Mouse (Mus musculus): Measurements from ENCODE around the gene Il11ra1. TPM values are rescaled to one million over a fixed set of nuclear protein-coding genes. Genes with fewer than 3 reads are reported as not detected.
"Not testable (repeated sequence)": the region's sequence is repeated elsewhere in the genome, so short reads cannot be mapped to it uniquely, and the experiment has no call there.

Gene Il11ra1
- polyA plus RNA-seq, 1 experiment: 32.5 TPM

DNA sequence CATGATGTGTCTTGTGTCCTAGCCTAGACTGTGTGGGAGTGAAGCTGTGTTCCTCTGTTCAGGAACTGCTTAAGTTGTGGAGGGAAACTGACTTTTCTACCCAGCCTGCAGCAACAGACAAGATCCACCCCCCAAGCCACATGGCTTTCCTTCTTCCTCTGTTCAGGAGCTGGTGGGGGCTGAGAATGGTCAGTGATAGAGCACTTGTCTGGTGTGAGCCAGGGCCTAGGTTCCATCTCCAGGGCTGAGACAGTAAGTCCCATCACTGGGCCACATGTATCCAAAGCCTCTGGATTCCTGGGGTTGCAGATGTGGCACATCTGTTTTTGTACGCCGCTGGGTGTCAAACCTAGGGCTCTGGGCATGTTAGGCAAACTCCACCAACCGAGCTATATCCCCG lies 61.1 kb downstream of the Il11ra1 start:
- TF ChIP-seq POLR2A (IDR thresholded peaks at IDR 0.05; ENCODE audit: borderline replicate concordance, extremely low read depth, insufficient read depth, insufficient read length, poor library complexity, severe bottlenecking) (no peak), CTCF (IDR thresholded peaks at IDR 0.05; ENCODE audit: borderline replicate concordance, extremely low read depth, insufficient read depth, insufficient read length) (no peak)
- DNase-seq (ENCODE audit: low read depth): no peak

DNA sequence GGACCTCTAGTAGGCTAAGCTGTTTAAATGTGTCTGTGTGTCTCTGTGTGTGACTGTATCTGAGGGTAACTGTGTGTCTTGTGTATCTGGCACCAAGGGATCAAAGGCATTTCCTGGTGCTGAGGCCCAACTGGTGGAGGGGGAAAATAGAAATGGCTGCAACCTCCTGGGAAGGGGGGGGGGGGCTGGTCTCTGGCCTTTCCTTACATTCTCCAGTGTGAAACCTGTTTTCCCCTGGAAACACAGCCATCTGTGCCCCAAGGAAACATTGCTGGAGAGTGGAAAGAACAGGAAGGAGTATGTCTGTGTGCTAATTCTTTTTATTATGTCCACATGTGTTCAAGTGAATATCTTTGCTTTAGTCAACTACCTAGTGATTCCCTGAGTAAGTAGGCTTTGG lies 61.9 kb downstream of the Il11ra1 start:
- DNase-seq (ENCODE audit: low read depth): no peak
- TF ChIP-seq CTCF (IDR thresholded peaks at IDR 0.05; ENCODE audit: borderline replicate concordance, extremely low read depth, insufficient read depth, insufficient read length) (no peak), POLR2A (IDR thresholded peaks at IDR 0.05; ENCODE audit: borderline replicate concordance, extremely low read depth, insufficient read depth, insufficient read length, poor library complexity, severe bottlenecking) (no peak)

DNA sequence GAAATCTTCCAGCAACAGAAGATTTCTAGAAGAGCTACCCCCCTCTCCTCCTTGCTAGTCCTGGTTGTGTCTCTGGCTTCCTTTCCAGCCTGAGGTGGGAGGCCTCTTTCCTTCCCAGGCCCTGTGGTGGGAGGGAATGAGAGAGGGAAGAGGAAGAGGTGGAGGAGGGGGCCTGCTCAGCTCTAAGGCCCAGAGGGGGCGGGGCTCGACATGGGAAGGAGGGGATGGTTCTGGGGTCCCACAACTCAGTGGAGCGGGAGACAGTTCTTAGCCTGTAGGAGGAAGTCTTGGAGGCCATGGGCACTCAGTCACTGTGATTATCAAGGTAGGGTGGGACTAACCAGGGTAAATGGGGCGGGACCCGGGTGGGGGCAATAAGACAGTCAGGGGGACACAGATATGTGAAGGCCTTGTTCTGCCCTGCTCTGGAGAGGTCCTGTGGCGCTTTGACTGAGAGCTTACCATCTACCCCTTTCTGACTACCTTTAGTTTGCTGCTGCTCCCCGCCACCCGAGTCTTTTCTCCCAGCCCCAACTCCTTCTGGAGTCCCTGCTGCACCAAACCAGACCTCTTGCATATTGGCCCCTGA lies 62.4 kb downstream of the Il11ra1 start:
- no peak for TF ChIP-seq CTCF (IDR thresholded peaks at IDR 0.05; ENCODE audit: borderline replicate concordance, extremely low read depth, insufficient read depth, insufficient read length)
- TF ChIP-seq POLR2A (IDR thresholded peaks at IDR 0.05; ENCODE audit: borderline replicate concordance, extremely low read depth, insufficient read depth, insufficient read length, poor library complexity, severe bottlenecking): no peak
- peak; percentile 11 for DNase-seq (ENCODE audit: low read depth)

DNA sequence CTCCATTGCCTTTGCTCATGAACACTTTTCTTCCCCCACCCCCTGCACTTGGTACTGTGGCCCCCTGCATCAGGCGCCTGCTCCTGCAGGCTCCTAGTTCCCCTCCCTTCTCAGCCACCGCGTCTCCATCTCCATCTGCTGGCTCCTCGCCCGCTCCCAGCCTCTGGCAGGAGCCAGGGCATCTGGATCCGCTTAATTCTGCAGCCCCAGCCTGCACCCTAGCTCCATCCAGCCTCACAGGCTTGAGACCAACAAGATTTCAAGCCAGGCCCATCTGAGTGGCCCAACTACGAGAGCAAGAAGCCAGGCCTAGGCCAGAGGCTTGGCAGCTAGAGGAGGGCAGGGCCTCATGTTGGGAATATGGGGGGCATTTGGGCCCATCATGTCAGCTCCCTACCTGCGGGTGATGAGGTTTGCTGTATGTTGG lies 62.9 kb downstream of the Il11ra1 start:
- peak; percentile 60 for DNase-seq (ENCODE audit: low read depth)

DNA sequence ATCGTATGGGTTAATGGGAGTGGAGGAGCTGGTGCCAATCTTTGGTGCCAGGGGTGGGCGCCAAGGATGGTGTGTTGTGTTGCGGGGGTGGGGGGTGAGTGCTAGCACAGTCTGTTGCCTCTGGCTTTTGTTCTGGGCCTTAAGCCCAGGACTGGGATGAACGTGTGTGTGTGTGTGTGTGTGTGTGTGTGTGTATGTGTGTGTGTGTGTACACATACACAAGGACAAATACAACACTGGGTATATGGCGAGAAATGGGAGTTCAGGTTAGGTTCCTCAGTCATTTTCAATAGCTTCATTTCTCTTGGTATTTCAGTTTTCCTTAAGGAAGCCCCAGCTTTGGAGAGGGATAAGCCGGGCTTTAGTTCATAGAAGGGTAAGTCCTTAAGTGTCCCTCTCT lies 63.4 kb downstream of the Il11ra1 start:
- not testable (repeated sequence) for DNase-seq (ENCODE audit: low read depth)

DNA sequence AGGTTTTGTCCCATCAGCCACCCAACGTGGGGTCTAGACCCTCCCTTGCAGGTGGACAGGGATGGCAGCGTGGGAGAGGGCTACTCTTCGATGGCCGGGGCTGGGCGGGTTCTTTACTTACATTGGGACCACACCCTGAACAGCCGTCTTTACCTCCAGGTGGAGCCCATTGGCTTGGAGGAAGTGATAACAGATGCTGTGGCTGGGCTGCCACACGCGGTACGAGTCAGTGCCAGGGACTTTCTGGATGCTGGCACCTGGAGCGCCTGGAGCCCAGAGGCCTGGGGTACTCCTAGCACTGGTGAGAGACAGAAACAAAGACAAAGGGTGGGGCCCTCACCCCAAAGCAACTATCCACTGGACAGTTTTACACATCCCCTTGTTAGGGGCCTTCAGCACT lies 67.5 kb downstream of the Il11ra1 start:
- not testable (repeated sequence) for DNase-seq (ENCODE audit: low read depth)

DNA sequence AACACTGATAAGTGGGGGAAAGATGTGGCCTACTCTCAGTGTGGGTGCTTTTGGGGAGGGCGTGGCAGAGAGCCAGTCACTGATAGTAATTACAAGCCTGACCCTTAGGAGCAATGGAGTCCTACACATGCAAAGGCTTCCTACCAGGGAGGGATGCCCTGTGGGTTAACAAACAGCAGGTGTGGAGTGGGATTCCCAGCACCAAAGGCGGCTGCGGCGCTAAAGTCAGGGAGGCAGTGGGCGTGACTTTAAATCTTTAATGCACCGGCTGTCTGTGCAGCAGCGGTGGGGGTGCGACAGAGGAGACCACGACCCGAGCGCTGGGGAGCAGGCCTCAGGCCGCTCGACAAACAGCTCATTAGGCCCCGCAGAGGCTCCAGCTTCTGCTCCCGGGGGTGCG lies 73.2 kb downstream of the Il11ra1 start:
- peak; percentile 12 for DNase-seq (ENCODE audit: low read depth)

DNA sequence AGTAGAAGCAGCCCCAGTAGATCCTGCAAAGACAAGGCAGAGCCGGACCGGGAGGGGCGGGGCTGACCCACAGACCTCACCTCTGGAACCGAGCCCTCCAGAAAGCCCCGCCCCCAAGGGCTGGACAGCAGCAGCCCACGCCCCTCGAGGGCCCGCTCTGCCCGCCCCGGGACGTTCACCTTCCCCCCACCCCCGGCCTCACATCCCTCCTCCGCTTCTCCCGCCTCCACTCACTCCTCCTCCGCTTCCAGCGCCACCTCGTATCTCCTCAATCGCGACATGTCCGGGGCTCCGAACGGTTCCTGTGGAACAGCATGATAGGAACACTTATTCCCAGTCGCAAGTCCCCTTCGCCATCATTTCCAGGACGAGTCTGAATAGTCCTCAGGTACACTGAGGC lies 73.7 kb downstream of the Il11ra1 start:
- peak; percentile 75 for DNase-seq (ENCODE audit: low read depth)

DNA sequence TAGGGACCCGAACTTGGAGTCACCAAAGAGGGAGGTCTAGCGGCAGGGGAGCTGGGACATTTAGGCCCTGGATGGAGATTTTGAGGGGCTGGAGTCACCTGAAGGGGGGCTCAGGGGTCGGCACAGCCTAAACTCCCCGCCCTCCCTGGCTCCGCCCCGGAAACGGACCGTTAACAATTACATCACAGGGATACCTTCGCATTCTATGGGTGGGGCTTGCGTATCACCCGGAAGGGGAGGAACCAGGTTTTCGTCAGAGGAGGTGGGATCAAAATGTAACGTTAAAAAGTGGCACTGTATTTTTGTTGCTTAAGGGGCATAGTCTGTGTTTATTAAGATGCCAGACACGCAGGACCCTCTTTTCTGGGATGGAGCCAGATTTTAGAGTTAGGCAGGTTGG lies 74.2 kb downstream of the Il11ra1 start, which contains the start of gene Ccl27a:
Gene Ccl27a, minus strand, starts transcription at position 246 of the 400 bp plus-strand sequence.
- peak; percentile 95 for DNase-seq (ENCODE audit: low read depth)

DNA sequence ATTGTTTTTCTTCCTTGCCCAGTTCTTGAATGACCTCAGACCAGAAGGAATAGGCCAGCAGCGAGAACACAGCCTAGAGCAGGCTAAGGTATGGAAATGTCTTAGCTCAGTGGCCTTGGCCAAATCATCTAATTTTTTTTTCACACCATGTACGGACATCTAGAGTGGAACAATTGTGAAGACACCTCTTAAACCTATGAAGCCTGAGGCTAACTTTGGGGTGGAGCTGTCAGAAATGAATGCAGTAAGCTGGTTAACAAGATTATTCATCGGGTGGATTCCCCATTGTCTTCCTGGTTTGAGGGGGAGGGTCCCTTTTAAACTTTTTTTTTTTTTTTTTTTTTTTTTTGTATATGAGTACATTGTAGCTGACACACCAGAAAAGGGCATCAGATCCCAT lies 74.7 kb downstream of the Il11ra1 start:
- not testable (repeated sequence) for DNase-seq (ENCODE audit: low read depth)

DNA sequence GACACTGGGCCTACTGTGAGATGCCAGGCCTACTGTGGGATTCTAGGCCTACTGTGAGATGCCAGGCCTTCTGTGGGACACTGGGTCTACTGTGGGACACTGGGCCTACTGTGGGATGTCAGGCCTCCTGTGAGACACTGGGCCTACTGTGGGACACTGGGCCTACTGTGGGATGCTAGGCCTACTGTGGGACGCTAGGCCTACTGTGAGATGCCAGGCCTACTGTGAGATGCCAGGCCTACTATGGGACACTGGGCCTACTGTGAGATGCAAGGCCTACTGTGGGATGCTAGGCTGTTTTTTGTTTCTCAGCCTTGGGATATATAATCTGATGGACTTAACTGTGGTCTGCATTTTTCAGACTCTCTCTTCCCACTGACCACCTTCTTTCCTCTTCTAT lies 76.1 kb downstream of the Il11ra1 start:
- DNase-seq (ENCODE audit: low read depth): not testable (repeated sequence)

DNA sequence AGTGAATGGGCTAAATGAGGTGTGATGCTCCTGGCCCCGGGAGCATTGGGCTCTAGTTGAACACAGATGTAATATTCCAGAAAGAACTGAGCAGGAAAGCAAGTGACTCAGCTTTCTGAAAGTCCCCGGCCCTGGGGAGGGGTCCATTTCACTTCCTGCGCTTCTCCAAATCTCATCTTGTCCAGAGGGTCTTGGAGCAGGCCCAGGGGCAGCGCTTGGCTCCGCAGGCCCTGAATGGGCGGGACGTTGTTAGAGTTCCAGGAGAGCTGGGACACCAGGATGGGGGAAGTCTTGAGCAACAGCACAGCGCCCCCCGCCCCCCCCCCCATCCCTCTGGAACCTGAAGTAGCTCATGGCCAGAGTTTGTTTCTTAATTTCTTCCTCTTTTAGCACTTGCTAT lies 81.5 kb downstream of the Il11ra1 start:
- DNase-seq (ENCODE audit: low read depth): not testable (repeated sequence)

DNA sequence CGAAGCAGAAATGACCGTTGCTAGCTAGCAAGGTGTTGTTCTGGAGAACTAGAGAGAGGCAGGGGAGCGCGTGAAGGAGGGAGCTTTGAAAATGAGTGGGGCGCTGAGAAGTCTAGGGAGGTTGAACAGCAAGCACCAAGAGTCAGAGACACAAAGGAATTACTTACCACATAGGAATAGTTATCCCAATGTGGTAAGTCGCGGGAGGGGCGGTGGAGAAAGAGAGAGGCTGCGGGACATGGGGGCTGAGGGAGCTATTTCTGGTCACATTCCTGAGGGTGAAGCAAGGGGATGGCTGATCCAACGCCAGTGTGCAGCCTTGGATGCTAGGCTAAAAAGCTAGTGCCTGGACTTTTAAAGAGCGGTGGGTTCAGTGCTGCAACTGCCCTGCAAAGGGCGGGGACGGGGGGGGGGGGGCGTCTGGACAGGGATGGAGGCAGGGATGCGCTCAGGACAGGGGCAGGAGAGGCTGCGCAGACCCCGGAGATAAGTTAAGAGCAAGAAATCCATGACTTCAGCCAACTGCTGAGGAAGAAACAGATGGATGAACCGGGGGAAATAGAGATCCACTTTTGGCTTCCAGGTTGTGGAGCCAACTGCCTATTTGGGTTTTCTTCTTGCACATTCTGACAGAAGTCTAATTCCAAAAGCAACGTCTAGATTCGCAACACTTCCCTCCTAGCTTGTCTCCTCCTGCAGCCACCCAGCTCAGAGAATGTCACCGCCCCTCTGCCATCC lies 82.1 kb downstream of the Il11ra1 start:
- DNase-seq (ENCODE audit: low read depth): not testable (repeated sequence)

DNA sequence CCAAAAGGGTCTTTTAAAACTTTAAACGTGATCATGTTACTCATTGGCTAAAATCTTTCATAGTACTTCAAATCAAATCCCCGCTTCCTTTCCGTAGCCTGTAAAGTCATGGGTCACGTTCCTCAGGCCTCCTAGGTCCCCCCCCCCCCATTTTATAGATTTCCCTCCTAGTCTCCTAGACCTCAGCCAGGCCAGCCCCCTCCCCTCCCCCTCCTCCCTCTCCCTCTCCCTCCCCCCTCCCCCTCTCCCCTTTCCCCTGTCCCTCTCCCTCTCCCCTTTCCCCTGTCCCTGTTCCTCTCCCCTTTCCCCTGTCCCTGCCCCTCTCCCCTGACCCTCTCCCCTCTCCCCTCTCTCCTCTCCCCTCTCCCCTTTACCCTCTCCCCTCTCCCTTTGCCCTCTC lies 82.9 kb downstream of the Il11ra1 start:
- not testable (repeated sequence) for DNase-seq (ENCODE audit: low read depth)

DNA sequence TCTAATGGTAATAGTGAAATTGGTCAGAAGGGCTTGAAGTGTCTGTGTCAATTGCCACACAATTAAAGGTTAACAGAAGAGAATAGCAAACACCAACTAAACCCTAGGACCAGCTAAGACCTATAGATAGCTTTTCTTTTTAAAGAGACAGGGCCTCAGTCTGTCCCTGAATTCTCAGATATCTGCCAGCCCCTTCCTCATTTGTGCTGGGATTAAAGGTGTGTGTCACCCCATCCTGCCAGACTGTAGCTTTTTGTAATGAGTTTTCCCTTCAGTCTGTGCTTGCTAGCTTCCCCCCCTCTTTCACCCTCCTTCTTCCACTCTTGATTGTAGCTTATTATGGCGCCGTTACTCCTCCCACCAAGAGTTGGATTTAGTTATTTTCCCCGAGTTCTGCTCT lies 83.4 kb downstream of the Il11ra1 start:
- not testable (repeated sequence) for DNase-seq (ENCODE audit: low read depth)

Other genes with a start within 250 kb of the Il11ra1 start
- gene Kif24, start 235.1 kb upstream of the Il11ra1 start, polyA plus RNA-seq (2012; rRNA removed): 4.2 TPM in 2 replicates
- 37.8 and 41.5 TPM in 2 replicates for gene Nudt2, start 234.8 kb upstream of the Il11ra1 start, polyA plus RNA-seq (2012; rRNA removed)
- 4.0 and 8.3 TPM in 2 replicates for gene AI464131, start 196.9 kb upstream of the Il11ra1 start, polyA plus RNA-seq (2012; rRNA removed)
- gene 1110017D15Rik, start 182.7 kb upstream of the Il11ra1 start, polyA plus RNA-seq (2012; rRNA removed): 8.3 and 10.3 TPM in 2 replicates
- 78.6 and 97.8 TPM in 2 replicates for gene Fam219a, start 130.5 kb upstream of the Il11ra1 start, polyA plus RNA-seq (2012; rRNA removed)
- 2.3 and 2.8 TPM in 2 replicates for gene Dnaic1, start 130.2 kb upstream of the Il11ra1 start, polyA plus RNA-seq (2012; rRNA removed)
- gene Enho, start 59.7 kb upstream of the Il11ra1 start, polyA plus RNA-seq (2012; rRNA removed): 124 and 147 TPM in 2 replicates
- 62.2 and 109 TPM in 2 replicates for gene Cntfr, start 2.9 kb upstream of the Il11ra1 start, polyA plus RNA-seq (2012; rRNA removed)
- 53.9 and 79.7 TPM in 2 replicates for gene Rpp25l, start 13.5 kb downstream of the Il11ra1 start, polyA plus RNA-seq (2012; rRNA removed)
- 157 and 186 TPM in 2 replicates for gene Dctn3, start 23.2 kb downstream of the Il11ra1 start, polyA plus RNA-seq (2012; rRNA removed)
- gene Arid3c, start 31.2 kb downstream of the Il11ra1 start, polyA plus RNA-seq (2012; rRNA removed): 0.40 and 0.57 TPM in 2 replicates
- 75.4 and 84.6 TPM in 2 replicates for gene Galt, start 55.2 kb downstream of the Il11ra1 start, polyA plus RNA-seq (2012; rRNA removed)
- gene Sigmar1, start 56.2 kb downstream of the Il11ra1 start, polyA plus RNA-seq (2012; rRNA removed): 55.7 and 60.0 TPM in 2 replicates
- gene Ccl27a, start 74.3 kb downstream of the Il11ra1 start, polyA plus RNA-seq (2012; rRNA removed): 314 and 480 TPM in 2 replicates
- not detected in 2 replicates for gene Gm21541, start 203.6 kb downstream of the Il11ra1 start, polyA plus RNA-seq (2012; rRNA removed)
- 8.5 and 12.9 TPM in 2 replicates for gene Gm20878, start 241.6 kb downstream of the Il11ra1 start, polyA plus RNA-seq (2012; rRNA removed)

All from brain, embryonic 14.5 days (tissue).